Mouse (Mus musculus): ENCODE measurements around the gene Gng7. TPM values are rescaled to one million over a fixed set of nuclear protein-coding genes. Genes with fewer than 3 reads are reported as not detected.

Gene Gng7
- polyA plus RNA-seq, 1 experiment from 2014 or later: 32.1 TPM

DNA sequence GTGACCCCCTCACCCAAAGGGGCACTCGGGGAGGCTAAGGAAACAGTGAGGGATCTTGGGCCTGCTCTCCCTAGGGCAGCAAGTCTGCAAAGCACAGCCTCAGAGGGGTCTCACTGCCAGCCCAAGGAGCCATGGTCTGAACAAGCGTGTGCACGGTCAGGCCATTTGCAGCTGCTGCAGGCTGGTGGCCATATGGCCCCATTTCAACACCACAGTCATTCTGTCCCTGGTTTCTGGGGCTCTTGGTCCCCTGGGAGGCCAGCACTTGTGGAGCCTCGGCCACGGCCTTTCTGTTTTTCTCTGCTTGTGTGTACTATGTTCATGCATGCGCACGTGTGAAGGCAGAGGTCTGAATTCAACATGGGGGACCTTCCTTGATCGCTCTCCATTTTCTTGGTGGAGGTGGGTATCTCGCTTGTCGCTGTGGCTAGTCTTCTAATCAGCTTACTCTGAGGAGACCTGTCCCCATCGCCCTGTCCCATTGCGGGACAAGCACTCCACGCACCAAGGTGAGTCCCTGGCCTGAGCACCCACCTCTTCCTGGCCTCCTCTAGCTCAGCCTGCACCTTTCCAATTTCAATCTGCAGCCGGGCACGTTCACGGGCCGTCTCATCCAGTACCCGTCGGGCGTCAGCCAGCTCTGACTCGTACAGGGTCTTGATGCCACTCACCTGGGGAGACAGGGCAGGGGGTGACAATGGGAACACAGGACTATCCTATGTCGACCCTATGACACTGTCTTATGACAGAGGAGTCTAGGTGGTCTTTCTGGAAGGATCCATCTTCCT, 105.2 kb downstream of the Gng7 start:
- 94% methylated on average over 22 of the region's 22 CpGs for WGBS
- ATAC-seq (replicated peaks): no peak

GRCm38 (mm10) chr10:80904709-80905108, 110.0 kb downstream of the Gng7 start:
- H3K9ac ChIP-seq (replicated peaks): no peak overlapping the region
- no peak for ATAC-seq (replicated peaks)
- peaks cover 4% of the 10 kb centered on the region for H3K4me1 ChIP-seq
- no peak overlapping the region for H3K4me2 ChIP-seq (replicated peaks)
- no peaks in the 10 kb centered on the region for H3K27me3 ChIP-seq
- peaks cover 52% of the 10 kb centered on the region for H3K36me3 ChIP-seq
- no peak overlapping the region for H3K4me3 ChIP-seq
- H3K9me3 ChIP-seq: no peaks in the 10 kb centered on the region
- WGBS: 94% methylated on average over 11 of the region's 11 CpGs
- no peak overlapping the region for H3K27ac ChIP-seq (replicated peaks)

More for the DNA sequence above, 105.2 kb downstream of the Gng7 start:
- H3K36me3 ChIP-seq: peaks cover 54% of the 10 kb centered on the region
- H3K27me3 ChIP-seq: no peaks in the 10 kb centered on the region
- H3K27ac ChIP-seq (replicated peaks): no peak overlapping the region
- H3K9me3 ChIP-seq: no peaks in the 10 kb centered on the region
- no peaks in the 10 kb centered on the region for H3K4me1 ChIP-seq
- H3K9ac ChIP-seq (replicated peaks): no peak overlapping the region
- H3K4me3 ChIP-seq: no peak overlapping the region
- no peak overlapping the region for H3K4me2 ChIP-seq (replicated peaks)

GRCm38 (mm10) chr10:80904004-80904693, 110.6 kb downstream of the Gng7 start:
- no peak overlapping the region for H3K9ac ChIP-seq (replicated peaks)
- ATAC-seq (replicated peaks): no peak
- no peak overlapping the region for H3K27ac ChIP-seq (replicated peaks)
- H3K4me1 ChIP-seq: peaks cover 10% of the 10 kb centered on the region
- no peaks in the 10 kb centered on the region for H3K27me3 ChIP-seq
- WGBS: 87% methylated on average over 28 of the region's 28 CpGs
- peaks cover 48% of the 10 kb centered on the region for H3K36me3 ChIP-seq
- H3K9me3 ChIP-seq: no peaks in the 10 kb centered on the region
- H3K4me2 ChIP-seq (replicated peaks): no peak overlapping the region
- no peak overlapping the region for H3K4me3 ChIP-seq

- Histone ChIP-seq H3K9me3 (no peaks in the 10 kb centered on the region), H3K27me3 (no peaks in the 10 kb centered on the region), H3K27ac (replicated peaks) (no peak overlapping the region), H3K4me3 (no peak overlapping the region), H3K4me1 (peaks cover 17% of the 10 kb centered on the region), H3K36me3 (peaks cover 49% of the 10 kb centered on the region), H3K4me2 (replicated peaks) (no peak overlapping the region), H3K9ac (replicated peaks) (no peak overlapping the region)
- ATAC-seq (replicated peaks): no peak
- 94% methylated on average over 10 of the region's 10 CpGs for WGBS
Observed at GRCm38 (mm10) chr10:80903282-80903681, 111.5 kb downstream of the Gng7 start.

GRCm38 (mm10) chr10:80902273-80902940, 112.3 kb downstream of the Gng7 start:
- H3K9ac ChIP-seq (replicated peaks): no peak overlapping the region
- no peak overlapping the region for H3K4me3 ChIP-seq
- no peak overlapping the region for H3K27ac ChIP-seq (replicated peaks)
- ATAC-seq (replicated peaks): no peak
- peaks cover 17% of the 10 kb centered on the region for H3K4me1 ChIP-seq
- H3K9me3 ChIP-seq: no peaks in the 10 kb centered on the region
- no peaks in the 10 kb centered on the region for H3K27me3 ChIP-seq
- WGBS: 93% methylated on average over 9 of the region's 9 CpGs
- H3K4me2 ChIP-seq (replicated peaks): no peak overlapping the region
- H3K36me3 ChIP-seq: peaks cover 49% of the 10 kb centered on the region

- H3K9me3 ChIP-seq: no peaks in the 10 kb centered on the region
- no peaks in the 10 kb centered on the region for H3K27me3 ChIP-seq
- 0 out of 2 replicates have a peak overlapping the region, but pooled peaks have one; percentile 12 for H3K27ac ChIP-seq (replicated peaks)
- peak overlapping the region; percentile 39 for H3K4me2 ChIP-seq (replicated peaks)
- H3K9ac ChIP-seq (replicated peaks): no peak overlapping the region
- peak overlapping the region; percentile 69 for H3K4me3 ChIP-seq
- whole genome bisulfite sequencing: 90% methylated on average over 19 of the region's 19 CpGs
- no peak for ATAC-seq (replicated peaks)
- peaks cover 17% of the 10 kb centered on the region for H3K4me1 ChIP-seq
- peaks cover 45% of the 10 kb centered on the region for H3K36me3 ChIP-seq
Observed at GRCm38 (mm10) chr10:80901409-80902272, 113.1 kb downstream of the Gng7 start.

DNA sequence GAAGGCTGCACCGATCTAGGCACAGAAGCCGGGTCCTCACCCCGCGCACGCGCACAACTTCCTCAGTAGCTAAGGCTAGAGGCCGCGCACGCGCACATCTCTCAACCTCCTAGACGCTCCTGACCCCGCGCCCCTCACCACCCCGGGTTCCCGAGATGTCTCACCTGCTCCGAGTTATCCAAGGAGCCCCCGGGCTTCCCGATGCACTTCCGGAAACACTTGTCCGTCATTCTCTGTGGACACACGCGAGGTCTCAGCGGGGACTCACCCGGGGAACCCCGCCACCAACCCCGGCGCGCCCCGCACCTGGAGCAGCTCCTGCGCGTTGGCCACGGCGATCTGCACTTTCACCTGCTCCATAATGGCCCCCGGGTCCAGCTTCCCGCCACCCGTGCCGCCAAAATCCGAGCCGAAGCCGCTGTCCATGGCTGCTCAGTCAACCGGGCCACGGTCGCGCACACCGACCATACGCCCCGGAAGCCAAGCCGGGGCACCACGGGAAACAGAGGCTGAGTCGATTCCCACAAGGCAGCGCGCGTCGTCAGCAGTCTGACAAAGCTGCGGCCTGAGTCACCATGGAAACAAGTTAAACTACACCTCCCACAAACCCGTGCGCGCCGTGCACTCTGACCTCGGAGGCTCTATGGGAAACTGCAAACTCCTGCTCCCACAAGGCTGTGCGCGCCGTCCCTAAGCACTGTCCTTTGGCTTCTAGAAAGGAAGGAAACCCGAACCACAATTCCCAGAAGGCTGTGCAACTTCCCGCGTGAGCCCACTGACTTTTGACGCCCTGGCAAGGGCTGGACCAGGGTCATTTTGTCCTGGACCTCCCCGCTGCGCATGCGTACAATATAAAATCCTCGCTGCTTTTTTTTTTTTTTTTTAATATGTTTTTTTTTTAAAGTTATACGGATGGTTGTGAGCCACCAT, 114.2 kb downstream of the Gng7 start, which contains the start of gene Timm13:
Gene Timm13, minus strand, starts transcription at position 652 of the 930 bp plus-strand sequence.
- H3K4me3 ChIP-seq: peak within 1 kb of the TSS; percentile 69
- H3K9ac ChIP-seq (replicated peaks): peak within 1 kb of the TSS; percentile 70
- no peaks in the 10 kb centered on the region for H3K27me3 ChIP-seq
- peaks cover 40% of the 10 kb centered on the region for H3K36me3 ChIP-seq
- H3K27ac ChIP-seq (replicated peaks): peak within 1 kb of the TSS; percentile 85
- peaks cover 17% of the 10 kb centered on the region for H3K4me1 ChIP-seq
- peak within 1 kb of the TSS; percentile 90 for H3K4me2 ChIP-seq (replicated peaks)
- ATAC-seq (replicated peaks): peak; percentile 95
- under 1% methylated on average over 72 of the region's 72 CpGs for WGBS
- no peaks in the 10 kb centered on the region for H3K9me3 ChIP-seq

- Histone ChIP-seq H3K4me1 (peaks cover 17% of the 10 kb centered on the region), H3K27me3 (no peaks in the 10 kb centered on the region), H3K27ac (replicated peaks) (peak overlapping the region; percentile 85), H3K9ac (replicated peaks) (peak overlapping the region; percentile 70), H3K9me3 (no peaks in the 10 kb centered on the region), H3K36me3 (peaks cover 31% of the 10 kb centered on the region), H3K4me3 (peak overlapping the region; percentile 69), H3K4me2 (replicated peaks) (peak overlapping the region; percentile 90)
- ATAC-seq (replicated peaks): no peak
- WGBS: 15% methylated on average over 25 of the region's 25 CpGs
Observed at GRCm38 (mm10) chr10:80899591-80900317, 115.0 kb downstream of the Gng7 start.

DNA sequence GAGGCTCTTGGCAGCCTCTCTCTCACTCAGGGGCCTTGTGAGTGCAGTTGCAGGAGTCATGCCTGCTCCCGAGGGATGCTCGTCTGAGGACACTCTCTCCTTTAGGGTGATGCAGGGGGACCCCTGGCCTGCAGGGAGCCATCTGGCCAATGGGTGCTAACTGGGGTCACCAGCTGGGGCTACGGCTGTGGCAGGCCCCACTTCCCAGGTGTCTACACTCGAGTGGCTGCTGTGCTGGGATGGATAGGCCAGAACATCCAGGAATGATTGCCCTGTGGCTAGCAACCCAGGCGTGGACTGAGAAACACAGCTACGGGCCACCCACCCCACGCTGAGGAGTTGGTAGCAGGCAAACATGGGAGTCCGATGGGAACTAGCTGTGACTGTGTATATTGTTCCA, 115.7 kb downstream of the Gng7 start:
- Histone ChIP-seq H3K27me3 (no peaks in the 10 kb centered on the region), H3K4me3 (peak overlapping the region; percentile 69; the same call in 1 of the 2 replicates), H3K9me3 (no peaks in the 10 kb centered on the region), H3K9ac (replicated peaks) (peak overlapping the region; percentile 70; the same call in 1 of the 2 replicates), H3K4me1 (peaks cover 17% of the 10 kb centered on the region), H3K27ac (replicated peaks) (no peak overlapping the region), H3K36me3 (peaks cover 25% of the 10 kb centered on the region), H3K4me2 (replicated peaks) (peak overlapping the region; percentile 90; the same call in 1 of the 2 replicates)
- no peak for ATAC-seq (replicated peaks)
- WGBS: 87% methylated on average over 8 of the region's 8 CpGs

Measured in forebrain, embryonic 15.5 days (tissue).